Mouse (Mus musculus): ENCODE measurements around the gene Sos1. TPM values are rescaled to one million over a fixed set of nuclear protein-coding genes. Genes with fewer than 3 reads are reported as not detected.

Sos1 gene
- total and polyA plus RNA-seq, 3 experiments: 4.0 to 10.7 (median 4.7) TPM

- H3K9ac ChIP-seq (ENCODE audit: insufficient read depth, low read depth): no peak overlapping the region
- H3K4me2 ChIP-seq (ENCODE audit: insufficient read depth, low read depth, poor library complexity, severe bottlenecking): no peak overlapping the region
- H3K36me3 ChIP-seq (replicated peaks in 1 of 2; ENCODE audit: control insufficient read depth in 1 of 2, insufficient read depth in 1 of 2, low read length in 1 of 2): peaks cover 38 to 72% of the 10 kb centered on the region in 2 experiments
- no peaks in the 10 kb centered on the region; the same call in 1 of the 2 replicates for H3K79me2 ChIP-seq (replicated peaks; ENCODE audit: control insufficient read depth, extremely low read depth, insufficient read depth, poor library complexity, severe bottlenecking)
- H3K4me3 ChIP-seq (replicated peaks in 1 of 3; ENCODE audit: low read depth in 2 of 3, low read length in 2 of 3, poor library complexity in 1 of 3): no peak overlapping the region
- in situ Hi-C loops (cut with MboI; ENCODE audit: low pct_ligation_motif_present, low pct_unique_long_range_greater_than_20kb, low sequenced_read_pairs) (no loop called here), dilution Hi-C loops (cut with MboI; ENCODE audit: extremely low pct_ligation_motif_present, extremely low pct_unique_long_range_greater_than_20kb, low sequenced_read_pairs) (loop anchor here (25.0 kb wide), 1 partner anchor 112 kb away; no protein-coding TSS in a partner anchor)
- H3K27me3 ChIP-seq (replicated peaks): no peaks in the 10 kb centered on the region
- H3K27ac ChIP-seq (ENCODE audit: insufficient read depth, low read depth): no peak overlapping the region
- peak in 1 of 2 experiments; percentile 21; a peak in 1 of 4 replicates for TF ChIP-seq CTCF (conservative IDR thresholded peaks at IDR 0.05 in 1 of 2, IDR thresholded peaks at IDR 0.05 in 1 of 2; ENCODE audit: low read depth in 2 of 2, low read length in 2 of 2)
- no peak for TF ChIP-seq TBP (conservative IDR thresholded peaks at IDR 0.05; ENCODE audit: low read depth, low read length)
- no peak for TF ChIP-seq KAT2A (IDR thresholded peaks at IDR 0.05; ENCODE audit: insufficient replicate concordance, low read length)
- TF ChIP-seq PAX5 (IDR thresholded peaks at IDR 0.05; ENCODE audit: low read length): no peak
- no peak for TF ChIP-seq ELF1 (IDR thresholded peaks at IDR 0.05; ENCODE audit: low read depth, low read length)
- no peak for TF ChIP-seq MAX (IDR thresholded peaks at IDR 0.05; ENCODE audit: low read length)
- TF ChIP-seq ZC3H11A (IDR thresholded peaks at IDR 0.05; ENCODE audit: low read depth, low read length): no peak
- peak; percentile 85 for TF ChIP-seq ZNF384 (IDR thresholded peaks at IDR 0.05; ENCODE audit: low read depth, low read length)
- TF ChIP-seq MAFK (IDR thresholded peaks at IDR 0.05; ENCODE audit: insufficient replicate concordance, low read length): no peak
- no peaks in the 10 kb centered on the region for H3K9me3 ChIP-seq (replicated peaks; ENCODE audit: low read length)
- DNase-seq (ENCODE audit: extremely low read depth): no peak
- H3K4me1 ChIP-seq (ENCODE audit: control insufficient read depth in 1 of 2, insufficient read depth in 2 of 2): peaks cover 0 to 6% of the 10 kb centered on the region in 2 experiments; a peak in 1 of 4 replicates
These were observed 29.7 kb downstream of the Sos1 start for GRCm38 (mm10) chr17:80450426-80451030.

GRCm38 (mm10) chr17:80446470-80446869 is 33.8 kb downstream of the Sos1 start:
- peaks cover 53 to 85% of the 10 kb centered on the region in 2 experiments for H3K36me3 ChIP-seq (replicated peaks in 1 of 2; ENCODE audit: control insufficient read depth in 1 of 2, insufficient read depth in 1 of 2, low read length in 1 of 2)

More at GRCm38 (mm10) chr17:80446470-80446869, 33.8 kb downstream of the Sos1 start:
- Histone ChIP-seq H3K27me3 (replicated peaks) (no peaks in the 10 kb centered on the region), H3K9ac (ENCODE audit: insufficient read depth, low read depth) (no peak overlapping the region), H3K4me2 (ENCODE audit: insufficient read depth, low read depth, poor library complexity, severe bottlenecking) (no peak overlapping the region), H3K27ac (ENCODE audit: insufficient read depth, low read depth) (no peak overlapping the region), H3K4me3 (replicated peaks in 1 of 3; ENCODE audit: low read depth in 2 of 3, low read length in 2 of 3, poor library complexity in 1 of 3) (no peak overlapping the region), H3K4me1 (ENCODE audit: control insufficient read depth in 1 of 2, insufficient read depth in 2 of 2) (peaks cover 0 to 6% of the 10 kb centered on the region in 2 experiments; a peak in 1 of 4 replicates), H3K9me3 (replicated peaks; ENCODE audit: low read length) (no peaks in the 10 kb centered on the region), H3K79me2 (replicated peaks; ENCODE audit: control insufficient read depth, extremely low read depth, insufficient read depth, poor library complexity, severe bottlenecking) (no peaks in the 10 kb centered on the region)
- DNase-seq (ENCODE audit: extremely low read depth): no peak
- dilution Hi-C loops (cut with MboI; ENCODE audit: extremely low pct_ligation_motif_present, extremely low pct_unique_long_range_greater_than_20kb, low sequenced_read_pairs) (no loop called here), in situ Hi-C loops (cut with MboI; ENCODE audit: low pct_ligation_motif_present, low pct_unique_long_range_greater_than_20kb, low sequenced_read_pairs) (no loop called here)
- TF ChIP-seq TBP (conservative IDR thresholded peaks at IDR 0.05; ENCODE audit: low read depth, low read length) (no peak), SIN3A (IDR thresholded peaks at IDR 0.05; ENCODE audit: low read length) (no peak), KAT2A (IDR thresholded peaks at IDR 0.05; ENCODE audit: insufficient replicate concordance, low read length) (no peak), TCF12 (IDR thresholded peaks at IDR 0.05; ENCODE audit: low read depth, low read length) (no peak), MAZ (IDR thresholded peaks at IDR 0.05; ENCODE audit: low read depth, low read length) (no peak), EP300 (IDR thresholded peaks at IDR 0.05; ENCODE audit: low read length) (no peak), ETS1 (conservative IDR thresholded peaks at IDR 0.05; ENCODE audit: low read depth, low read length) (no peak), BHLHE40 (IDR thresholded peaks at IDR 0.05; ENCODE audit: low read depth, low read length) (no peak), MAFK (IDR thresholded peaks at IDR 0.05; ENCODE audit: insufficient replicate concordance, low read length) (no peak), ZC3H11A (IDR thresholded peaks at IDR 0.05; ENCODE audit: low read depth, low read length) (no peak), ELF1 (IDR thresholded peaks at IDR 0.05; ENCODE audit: low read depth, low read length) (no peak), ZMIZ1 (IDR thresholded peaks at IDR 0.05; ENCODE audit: low read depth, low read length) (no peak), PAX5 (IDR thresholded peaks at IDR 0.05; ENCODE audit: low read length) (no peak)

Measured in CH12.LX (cell line).